Mouse (Mus musculus): ENCODE results near the gene Wasf3.
"Not testable (repeated sequence)": the region's sequence is repeated elsewhere in the genome, so short reads cannot be mapped to it uniquely, and the experiment has no call there.

The Wasf3 gene

GRCm38 (mm10) chr5:146451592-146452254 lies 66.9 kb downstream of the Wasf3 start:
- DNase-seq: no peak

- DNase-seq: no peak
Observed at GRCm38 (mm10) chr5:146453556-146453955, 68.8 kb downstream of the Wasf3 start.

- no peak for DNase-seq
Observed at GRCm38 (mm10) chr5:146461612-146462011, 76.8 kb downstream of the Wasf3 start.

GRCm38 (mm10) chr5:146466663-146467062 lies 81.9 kb downstream of the Wasf3 start:
- DNase-seq: no peak

GRCm38 (mm10) chr5:146468311-146468710 lies 83.5 kb downstream of the Wasf3 start:
- DNase-seq: no peak

GRCm38 (mm10) chr5:146470821-146471220 lies 86.0 kb downstream of the Wasf3 start:
- no peak for DNase-seq

- DNase-seq: no peak
Observed at GRCm38 (mm10) chr5:146471311-146471710, 86.5 kb downstream of the Wasf3 start.

GRCm38 (mm10) chr5:146471821-146472220 lies 87.0 kb downstream of the Wasf3 start:
- no peak for DNase-seq

GRCm38 (mm10) chr5:146479564-146479963 lies 94.8 kb downstream of the Wasf3 start:
- peak; percentile 39 for DNase-seq

GRCm38 (mm10) chr5:146481665-146482064 lies 96.9 kb downstream of the Wasf3 start, which contains the start of gene Gm6408:
TSS of gene Gm6408 (plus strand) at chr5:146481965.
- not testable (repeated sequence) for DNase-seq

GRCm38 (mm10) chr5:146488959-146489358 lies 104.2 kb downstream of the Wasf3 start:
- peak; percentile 51 for DNase-seq

- not testable (repeated sequence) for DNase-seq
Observed at GRCm38 (mm10) chr5:146491063-146491462, 106.3 kb downstream of the Wasf3 start, which contains the start of gene Gm6370. TSS of gene Gm6370 (plus strand) at chr5:146491363.

GRCm38 (mm10) chr5:146502099-146502498 lies 117.3 kb downstream of the Wasf3 start, which contains the start of gene 4930449I24Rik:
TSS of gene 4930449I24Rik (plus strand) at chr5:146502399.
- DNase-seq: not testable (repeated sequence)

- not testable (repeated sequence) for DNase-seq
Observed at GRCm38 (mm10) chr5:146513823-146514222, 129.0 kb downstream of the Wasf3 start, which contains the start of gene Gm3402. TSS of gene Gm3402 (plus strand) at chr5:146514123.

Data from thymus, postnatal 4 days (tissue).